Mouse (Mus musculus): Measurements from ENCODE around the gene Sytl3. TPM values are rescaled to one million over a fixed set of nuclear protein-coding genes. Genes with fewer than 3 reads are reported as not detected.

Sytl3 gene
- polyA plus RNA-seq, 1 experiment from 2014 or later = 2.5 TPM

- peak; percentile 57 for TF ChIP-seq CTCF (IDR thresholded peaks at IDR 0.05; ENCODE audit: low read depth)
- ATAC-seq (replicated peaks; ENCODE audit: low FRiP score, low read depth) (peak; percentile 68), DNase-seq (ENCODE audit: low spot score) (peak; percentile 72)
- H3K36me3 ChIP-seq (ENCODE audit: insufficient read depth, low read length) = peaks cover 24% of the 10 kb centered on the region
- H3K4me3 ChIP-seq (replicated peaks; ENCODE audit: low read depth, low read length) = no peak overlapping the region
- no peaks in the 10 kb centered on the region for H3K27me3 ChIP-seq (ENCODE audit: insufficient read depth, low read length)
- WGBS = 36% methylated on average over 9 of the region's 9 CpGs
- H3K27ac ChIP-seq = peak overlapping the region; percentile 81
- no peaks in the 10 kb centered on the region for H3K9me3 ChIP-seq (replicated peaks; ENCODE audit: low read length)
- peaks cover 32% of the 10 kb centered on the region for H3K4me1 ChIP-seq (replicated peaks; ENCODE audit: insufficient read depth, low read length)
- no peak overlapping the region for H3K4me2 ChIP-seq (ENCODE audit: low read length)
- H3K9ac ChIP-seq (ENCODE audit: low read depth, low read length) = no peak overlapping the region; the same call in 1 of the 2 replicates
Measured at GRCm38 (mm10) chr17:6745975-6746374, 87.1 kb downstream of the Sytl3 start.

GRCm38 (mm10) chr17:6746452-6747231 is 87.7 kb downstream of the Sytl3 start:
- Histone ChIP-seq H3K4me2 (ENCODE audit: low read length) (no peak overlapping the region), H3K4me3 (replicated peaks; ENCODE audit: low read depth, low read length) (no peak overlapping the region), H3K36me3 (ENCODE audit: insufficient read depth, low read length) (peaks cover 24% of the 10 kb centered on the region), H3K9ac (ENCODE audit: low read depth, low read length) (no peak overlapping the region), H3K4me1 (replicated peaks; ENCODE audit: insufficient read depth, low read length) (peaks cover 32% of the 10 kb centered on the region), H3K27me3 (ENCODE audit: insufficient read depth, low read length) (no peaks in the 10 kb centered on the region), H3K27ac (peak overlapping the region; percentile 81), H3K9me3 (replicated peaks; ENCODE audit: low read length) (no peaks in the 10 kb centered on the region)
- ATAC-seq (replicated peaks; ENCODE audit: low FRiP score, low read depth) = peak; percentile 42
- WGBS = 49% methylated on average over 9 of the region's 9 CpGs
- TF ChIP-seq CTCF (IDR thresholded peaks at IDR 0.05; ENCODE audit: low read depth) = no peak
- no peak for DNase-seq (ENCODE audit: low spot score)

- Histone ChIP-seq H3K9ac (ENCODE audit: low read depth, low read length) (no peak overlapping the region), H3K36me3 (ENCODE audit: insufficient read depth, low read length) (peaks cover 28% of the 10 kb centered on the region), H3K4me1 (replicated peaks; ENCODE audit: insufficient read depth, low read length) (peaks cover 26% of the 10 kb centered on the region), H3K4me2 (ENCODE audit: low read length) (no peak overlapping the region), H3K4me3 (replicated peaks; ENCODE audit: low read depth, low read length) (no peak overlapping the region), H3K9me3 (replicated peaks; ENCODE audit: low read length) (no peaks in the 10 kb centered on the region), H3K27ac (peak overlapping the region; percentile 81), H3K27me3 (ENCODE audit: insufficient read depth, low read length) (no peaks in the 10 kb centered on the region)
- ATAC-seq (replicated peaks; ENCODE audit: low FRiP score, low read depth) (no peak; the same call in 1 of the 2 replicates), DNase-seq (ENCODE audit: low spot score) (no peak)
- 24% methylated on average over 7 of the region's 7 CpGs for WGBS
- no peak for TF ChIP-seq CTCF (IDR thresholded peaks at IDR 0.05; ENCODE audit: low read depth)
Measured at GRCm38 (mm10) chr17:6747478-6747877, 88.6 kb downstream of the Sytl3 start.

GRCm38 (mm10) chr17:6748779-6749464 is 90.0 kb downstream of the Sytl3 start:
- TF ChIP-seq CTCF (IDR thresholded peaks at IDR 0.05; ENCODE audit: low read depth) = no peak
- no peak overlapping the region for H3K9ac ChIP-seq (ENCODE audit: low read depth, low read length)
- ATAC-seq (replicated peaks; ENCODE audit: low FRiP score, low read depth) (no peak), DNase-seq (ENCODE audit: low spot score) (no peak)
- H3K4me3 ChIP-seq (replicated peaks; ENCODE audit: low read depth, low read length) = no peak overlapping the region
- peak overlapping the region; percentile 81 for H3K27ac ChIP-seq
- peaks cover 25% of the 10 kb centered on the region for H3K4me1 ChIP-seq (replicated peaks; ENCODE audit: insufficient read depth, low read length)
- H3K9me3 ChIP-seq (replicated peaks; ENCODE audit: low read length) = no peaks in the 10 kb centered on the region
- 59% methylated on average over 17 of the region's 17 CpGs for WGBS
- no peak overlapping the region for H3K4me2 ChIP-seq (ENCODE audit: low read length)
- peaks cover 30% of the 10 kb centered on the region for H3K36me3 ChIP-seq (ENCODE audit: insufficient read depth, low read length)
- H3K27me3 ChIP-seq (ENCODE audit: insufficient read depth, low read length) = no peaks in the 10 kb centered on the region

GRCm38 (mm10) chr17:6751221-6751859 is 92.4 kb downstream of the Sytl3 start:
- 65% methylated on average over 11 of the region's 11 CpGs for WGBS
- no peak for TF ChIP-seq CTCF (IDR thresholded peaks at IDR 0.05; ENCODE audit: low read depth)
- no peak overlapping the region for H3K4me2 ChIP-seq (ENCODE audit: low read length)
- no peak for ATAC-seq (replicated peaks; ENCODE audit: low FRiP score, low read depth)
- DNase-seq (ENCODE audit: low spot score) = no peak
- peaks cover 38% of the 10 kb centered on the region for H3K36me3 ChIP-seq (ENCODE audit: insufficient read depth, low read length)
- H3K27me3 ChIP-seq (ENCODE audit: insufficient read depth, low read length) = no peaks in the 10 kb centered on the region
- H3K27ac ChIP-seq = peak overlapping the region; percentile 48
- no peaks in the 10 kb centered on the region for H3K9me3 ChIP-seq (replicated peaks; ENCODE audit: low read length)
- H3K4me1 ChIP-seq (replicated peaks; ENCODE audit: insufficient read depth, low read length) = peaks cover 13% of the 10 kb centered on the region; the same call in 1 of the 2 replicates
- no peak overlapping the region for H3K4me3 ChIP-seq (replicated peaks; ENCODE audit: low read depth, low read length)
- no peak overlapping the region for H3K9ac ChIP-seq (ENCODE audit: low read depth, low read length)

- H3K4me2 ChIP-seq (ENCODE audit: low read length) = no peak overlapping the region
- TF ChIP-seq CTCF (IDR thresholded peaks at IDR 0.05; ENCODE audit: low read depth) = no peak
- no peak overlapping the region for H3K4me3 ChIP-seq (replicated peaks; ENCODE audit: low read depth, low read length)
- ATAC-seq (replicated peaks; ENCODE audit: low FRiP score, low read depth) = no peak
- DNase-seq (ENCODE audit: low spot score) = no peak
- no peak overlapping the region for H3K9ac ChIP-seq (ENCODE audit: low read depth, low read length)
- H3K27ac ChIP-seq = no peak overlapping the region
- peaks cover 13% of the 10 kb centered on the region; the same call in 1 of the 2 replicates for H3K4me1 ChIP-seq (replicated peaks; ENCODE audit: insufficient read depth, low read length)
- no peaks in the 10 kb centered on the region for H3K9me3 ChIP-seq (replicated peaks; ENCODE audit: low read length)
- H3K27me3 ChIP-seq (ENCODE audit: insufficient read depth, low read length) = no peaks in the 10 kb centered on the region
- peaks cover 41% of the 10 kb centered on the region for H3K36me3 ChIP-seq (ENCODE audit: insufficient read depth, low read length)
- 52% methylated on average over 7 of the region's 7 CpGs for WGBS
Measured at GRCm38 (mm10) chr17:6752375-6752774, 93.5 kb downstream of the Sytl3 start.
